Mouse (Mus musculus) spleen, postnatal 10 days (tissue): Measurements from ENCODE around the gene Lrfn4.
A peak's percentile ranks its signal among the peaks of the same experiment; 100 is the strongest.
"Not testable (repeated sequence)": the region's sequence is repeated elsewhere in the genome, so short reads cannot be mapped to it uniquely, and the experiment has no call there.

Experiments
- DNase-seq, 2 experiments: peaks; one replicate each; pipeline ENCODE4 v3.0.0; 2021 to 2022; ENCODE audit warnings: low spot score in 2 of 2

Lrfn4 gene

GRCm38 (mm10) chr19:4610109-4610508 is 5.4 kb downstream of the Lrfn4 start:
- DNase-seq, result no peak

GRCm38 (mm10) chr19:4608511-4608910 is 7.0 kb downstream of the Lrfn4 start:
- DNase-seq, result no peak

- no peak for DNase-seq
Observed at GRCm38 (mm10) chr19:4607406-4607805, 8.1 kb downstream of the Lrfn4 start.

- DNase-seq, result no peak
Observed at GRCm38 (mm10) chr19:4605654-4606053, 9.8 kb downstream of the Lrfn4 start.

- peak in 1 of 2 experiments; percentile 65 for DNase-seq
Observed at GRCm38 (mm10) chr19:4603801-4604723, 11.4 kb downstream of the Lrfn4 start.

- DNase-seq, result no peak
Observed at GRCm38 (mm10) chr19:4602459-4602858, 13.0 kb downstream of the Lrfn4 start.

GRCm38 (mm10) chr19:4596071-4596470 is 19.4 kb downstream of the Lrfn4 start:
- DNase-seq, result no peak

- no peak for DNase-seq
Observed at GRCm38 (mm10) chr19:4593792-4594522, 21.5 kb downstream of the Lrfn4 start.

- no peak for DNase-seq
Observed at GRCm38 (mm10) chr19:4590025-4590424, 25.4 kb downstream of the Lrfn4 start.

GRCm38 (mm10) chr19:4589081-4589480 is 26.4 kb downstream of the Lrfn4 start:
- no peak for DNase-seq

GRCm38 (mm10) chr19:4588430-4588829 is 27.0 kb downstream of the Lrfn4 start:
- no peak for DNase-seq

GRCm38 (mm10) chr19:4587426-4587825 is 28.0 kb downstream of the Lrfn4 start:
- no peak for DNase-seq

- not testable (repeated sequence) for DNase-seq
Observed at GRCm38 (mm10) chr19:4586783-4587182, 28.7 kb downstream of the Lrfn4 start.

GRCm38 (mm10) chr19:4583856-4584255 is 31.6 kb downstream of the Lrfn4 start:
- no peak for DNase-seq

GRCm38 (mm10) chr19:4579296-4579695 is 36.2 kb downstream of the Lrfn4 start:
- DNase-seq, result no peak

- DNase-seq, result no peak
Observed at GRCm38 (mm10) chr19:4578799-4579198, 36.7 kb downstream of the Lrfn4 start.

- peak in 1 of 2 experiments; percentile 40 for DNase-seq
Observed at GRCm38 (mm10) chr19:4573241-4573640, 42.2 kb downstream of the Lrfn4 start.

GRCm38 (mm10) chr19:4572467-4572866 is 43.0 kb downstream of the Lrfn4 start:
- DNase-seq, result no peak

- DNase-seq, result no peak
Observed at GRCm38 (mm10) chr19:4572061-4572460, 43.4 kb downstream of the Lrfn4 start.

GRCm38 (mm10) chr19:4571658-4572057 is 43.8 kb downstream of the Lrfn4 start:
- peak in 1 of 2 experiments; percentile 4 for DNase-seq

GRCm38 (mm10) chr19:4570815-4571214 is 44.7 kb downstream of the Lrfn4 start:
- DNase-seq, result peak in 1 of 2 experiments; percentile 4

GRCm38 (mm10) chr19:4570237-4570613 is 45.2 kb downstream of the Lrfn4 start:
- DNase-seq, result peak in 1 of 2 experiments; percentile 11
